9 mouse cellular contexts compared by ENCODE assay signal in genomic region chr4:62496815-62497214, GRCm38 (mm10). TPM values are rescaled to one million over a fixed set of nuclear protein-coding genes. Genes with fewer than 3 reads are reported as not detected.
DNase-seq lines count a peak whose midpoint lies in the region; ATAC-seq and TF ChIP-seq lines count a peak whose summit lies in the region.
"Had no signal": no experiment of that assay in that cellular context is flagged by ENCODE, and none has a peak within 500 bp of the region (broad histone marks: within the 10 kb centered on the region; RNA-seq: fewer than 3 reads in every experiment).

No protein-coding gene starts in this region.

- intact Hi-C loops in left cerebral cortex, postnatal 14 days (cut with DNase I): no loop called here

- no peaks in the 10 kb centered on the region for H3K27me3 ChIP-seq in hindbrain, postnatal 0 days (ENCODE audit: insufficient read depth, low read length)
- H3K27me3 ChIP-seq in hindbrain, embryonic 13.5 days: no peaks in the 10 kb centered on the region
- no peaks in the 10 kb centered on the region for H3K27me3 ChIP-seq in limb, embryonic 10.5 days (ENCODE audit: low read depth, poor library complexity, severe bottlenecking)
- H3K27me3 ChIP-seq: neural tube, embryonic 12.5 days had no signal

- 0 out of 2 replicates have a peak, but pooled peaks cover 4% of the 10 kb centered on the region for H3K4me1 ChIP-seq in hindbrain, postnatal 0 days (ENCODE audit: insufficient read depth, low read length)
- peaks cover 7% of the 10 kb centered on the region for H3K4me1 ChIP-seq in hindbrain, embryonic 13.5 days (replicated peaks)
- peaks cover 5% of the 10 kb centered on the region for H3K4me1 ChIP-seq in limb, embryonic 10.5 days

- peak; percentile 45 for ATAC-seq in hindbrain, postnatal 0 days
- no peak for ATAC-seq in hindbrain, embryonic 13.5 days (ENCODE audit: low FRiP score)

- no peak overlapping the region for H3K4me2 ChIP-seq in hindbrain, postnatal 0 days (ENCODE audit: low read depth, low read length)
- H3K4me2 ChIP-seq in hindbrain, embryonic 13.5 days: no peak overlapping the region
- H3K4me2 ChIP-seq: neural tube, embryonic 12.5 days had no signal

- no peak overlapping the region for H3K27ac ChIP-seq in hindbrain, postnatal 0 days
- H3K27ac ChIP-seq in hindbrain, embryonic 13.5 days: no peak overlapping the region
- H3K27ac ChIP-seq in limb, embryonic 10.5 days: no peak overlapping the region
- H3K27ac ChIP-seq: neural tube, embryonic 12.5 days had no signal

- 43% methylated on average over 8 of the region's 8 CpGs for WGBS in hindbrain, postnatal 0 days
- WGBS in hindbrain, embryonic 13.5 days: 80% methylated on average over 8 of the region's 8 CpGs
- WGBS in limb, embryonic 10.5 days: 81% methylated on average over 8 of the region's 8 CpGs

- DNase-seq in hindbrain, postnatal 0 days (ENCODE audit: low spot score): peak; percentile 62
- DNase-seq in adrenal gland, adult 18-20 months (ENCODE audit: low spot score in 2 of 2): peak; percentile 45 to 55
- DNase-seq in gastrocnemius, postnatal 25 days: peak; percentile 16
- peak; percentile 69 to 85 for DNase-seq in left cerebral cortex, postnatal 14 days (ENCODE audit: low spot score in 2 of 2)
- peak; percentile 63 to 78 for DNase-seq in right cerebral cortex, postnatal 36 days (ENCODE audit: low spot score in 2 of 2)
- no peak for DNase-seq in limb, embryonic 10.5 days (ENCODE audit: low spot score)
- DNase-seq in embryo, embryonic 11 days: no peak

- H3K4me3 ChIP-seq in hindbrain, postnatal 0 days (ENCODE audit: low read length): no peak overlapping the region
- H3K4me3 ChIP-seq in hindbrain, embryonic 13.5 days: no peak overlapping the region
- no peak overlapping the region for H3K4me3 ChIP-seq in limb, embryonic 10.5 days
- H3K4me3 ChIP-seq: neural tube, embryonic 12.5 days had no signal

- H3K9me3 ChIP-seq in hindbrain, postnatal 0 days (ENCODE audit: low read length): no peaks in the 10 kb centered on the region
- no peaks in the 10 kb centered on the region for H3K9me3 ChIP-seq in hindbrain, embryonic 13.5 days
- H3K9me3 ChIP-seq in limb, embryonic 10.5 days (replicated peaks): no peaks in the 10 kb centered on the region
- H3K9me3 ChIP-seq: neural tube, embryonic 12.5 days had no signal

- peaks cover 8% of the 10 kb centered on the region; the same call in 1 of the 2 replicates for H3K36me3 ChIP-seq in hindbrain, postnatal 0 days (ENCODE audit: insufficient read depth, low read length)
- H3K36me3 ChIP-seq in hindbrain, embryonic 13.5 days: peaks cover 41% of the 10 kb centered on the region
- H3K36me3 ChIP-seq in limb, embryonic 10.5 days: peaks cover 30% of the 10 kb centered on the region

- no peak overlapping the region for H3K9ac ChIP-seq in hindbrain, postnatal 0 days (replicated peaks; ENCODE audit: low read length)
- no peak overlapping the region for H3K9ac ChIP-seq in hindbrain, embryonic 13.5 days
- H3K9ac ChIP-seq: neural tube, embryonic 12.5 days had no signal

- no peak for TF ChIP-seq CTCF in hindbrain, postnatal 0 days (IDR thresholded peaks at IDR 0.05; ENCODE audit: low read depth)

RNA-seq across cellular contexts. Expression of gene Hdhd3, which starts 6.5 kb away (rescaled TPM):
- total RNA-seq in hindbrain, postnatal 0 days (2014; rRNA removed): 4.1 and 5.1 TPM in 2 replicates
- polyA plus RNA-seq in hindbrain, postnatal 0 days (2015; fragmentation: Nextera tagmentation; extraction: Ambion mirVana): 5.8 and 6.8 TPM in 2 replicates
- polyA plus RNA-seq in hindbrain, embryonic 13.5 days (2015; fragmentation: Nextera tagmentation; extraction: Ambion mirVana): 13.3 and 15.5 TPM in 2 replicates
- total RNA-seq in adrenal gland, adult 18-20 months (2021): 10 to 100 TPM in 1 of 2 experiments, 1 to 10 TPM in 1; 9.8 to 21.4 TPM
- total RNA-seq in gastrocnemius, postnatal 25 days (2021): 1 to 10 TPM; 1.7 to 2.2 TPM
- 1 to 10 TPM; 9.1 to 9.8 TPM for total RNA-seq in left cerebral cortex, postnatal 14 days (2021)
- 11.7 and 13.5 TPM in 2 replicates for polyA plus RNA-seq in limb, embryonic 10.5 days (2016; fragmentation: Nextera tagmentation; extraction: Ambion mirVana)

RNA-seq across cellular contexts. Expression of gene Bspry, which starts 17.0 kb away (rescaled TPM):
- total RNA-seq in hindbrain, postnatal 0 days (2014; rRNA removed): 0.37 and 2.0 TPM in 2 replicates
- 0.95 and 0.96 TPM in 2 replicates for polyA plus RNA-seq in hindbrain, postnatal 0 days (2015; fragmentation: Nextera tagmentation; extraction: Ambion mirVana)
- 0.43 and 0.95 TPM in 2 replicates for polyA plus RNA-seq in hindbrain, embryonic 13.5 days (2015; fragmentation: Nextera tagmentation; extraction: Ambion mirVana)
- total RNA-seq in adrenal gland, adult 18-20 months (2021): 1 to 10 TPM; 3.7 to 9.6 TPM
- under 1 TPM; 0.15 to 0.16 TPM for total RNA-seq in gastrocnemius, postnatal 25 days (2021)
- under 1 TPM; 0.42 to 0.70 TPM for total RNA-seq in left cerebral cortex, postnatal 14 days (2021)
- 1.0 and 1.3 TPM in 2 replicates for polyA plus RNA-seq in limb, embryonic 10.5 days (2016; fragmentation: Nextera tagmentation; extraction: Ambion mirVana)

RNA-seq across cellular contexts. Expression of gene Alad, which starts 22.9 kb away (rescaled TPM):
- 50.4 and 50.9 TPM in 2 replicates for total RNA-seq in hindbrain, postnatal 0 days (2014; rRNA removed)
- 69.3 and 70.5 TPM in 2 replicates for polyA plus RNA-seq in hindbrain, postnatal 0 days (2015; fragmentation: Nextera tagmentation; extraction: Ambion mirVana)
- 64.2 and 66.1 TPM in 2 replicates for polyA plus RNA-seq in hindbrain, embryonic 13.5 days (2015; fragmentation: Nextera tagmentation; extraction: Ambion mirVana)
- total RNA-seq in adrenal gland, adult 18-20 months (2021): 100 to 1,000 TPM in 1 of 2 experiments, 10 to 100 TPM in 1; 92.6 to 112 TPM
- total RNA-seq in gastrocnemius, postnatal 25 days (2021): 10 to 100 TPM; 20.9 to 21.3 TPM
- total RNA-seq in left cerebral cortex, postnatal 14 days (2021): 10 to 100 TPM; 22.2 to 25.4 TPM
- 108 and 124 TPM in 2 replicates for polyA plus RNA-seq in limb, embryonic 10.5 days (2016; fragmentation: Nextera tagmentation; extraction: Ambion mirVana)

RNA-seq across cellular contexts. Expression of gene Wdr31, which starts 26.1 kb away (rescaled TPM):
- 3.5 and 4.3 TPM in 2 replicates for total RNA-seq in hindbrain, postnatal 0 days (2014; rRNA removed)
- 16.4 and 17.6 TPM in 2 replicates for polyA plus RNA-seq in hindbrain, postnatal 0 days (2015; fragmentation: Nextera tagmentation; extraction: Ambion mirVana)
- polyA plus RNA-seq in hindbrain, embryonic 13.5 days (2015; fragmentation: Nextera tagmentation; extraction: Ambion mirVana): 8.8 and 9.0 TPM in 2 replicates
- total RNA-seq in adrenal gland, adult 18-20 months (2021): 1 to 10 TPM; 1.2 to 1.8 TPM
- total RNA-seq in gastrocnemius, postnatal 25 days (2021): not detected
- total RNA-seq in left cerebral cortex, postnatal 14 days (2021): 1 to 10 TPM; 9.0 to 9.4 TPM
- 10.5 and 13.4 TPM in 2 replicates for polyA plus RNA-seq in limb, embryonic 10.5 days (2016; fragmentation: Nextera tagmentation; extraction: Ambion mirVana)

RNA-seq across cellular contexts. Expression of gene Pole3, which starts 28.1 kb away (rescaled TPM):
- 19.0 and 25.1 TPM in 2 replicates for total RNA-seq in hindbrain, postnatal 0 days (2014; rRNA removed)
- 66.5 and 70.0 TPM in 2 replicates for polyA plus RNA-seq in hindbrain, postnatal 0 days (2015; fragmentation: Nextera tagmentation; extraction: Ambion mirVana)
- 68.2 and 70.3 TPM in 2 replicates for polyA plus RNA-seq in hindbrain, embryonic 13.5 days (2015; fragmentation: Nextera tagmentation; extraction: Ambion mirVana)
- 10 to 100 TPM; 43.7 to 52.1 TPM for total RNA-seq in adrenal gland, adult 18-20 months (2021)
- 10 to 100 TPM; 15.5 to 15.9 TPM for total RNA-seq in gastrocnemius, postnatal 25 days (2021)
- 10 to 100 TPM; 19.5 to 24.4 TPM for total RNA-seq in left cerebral cortex, postnatal 14 days (2021)
- 113 and 116 TPM in 2 replicates for polyA plus RNA-seq in limb, embryonic 10.5 days (2016; fragmentation: Nextera tagmentation; extraction: Ambion mirVana)

Comparison
In these comparisons a context has a peak if more than half of its experiments do, and no peak if none do; other contexts are left out.
1. DNase-seq: peak in hindbrain, postnatal 0 days (single experiment), adrenal gland, adult 18-20 months (2 of 2), gastrocnemius, postnatal 25 days (single experiment), left cerebral cortex, postnatal 14 days (2 of 2) and right cerebral cortex, postnatal 36 days (2 of 2); none in limb, embryonic 10.5 days (single experiment) and embryo, embryonic 11 days (single experiment).